Mouse (Mus musculus): ENCODE data around the gene Echs1. TPM values are rescaled to one million over a fixed set of nuclear protein-coding genes. Genes with fewer than 3 reads are reported as not detected.
"Not testable (repeated sequence)": the region's sequence is repeated elsewhere in the genome, so short reads cannot be mapped to it uniquely, and the experiment has no call there.

The Echs1 gene
- polyA plus RNA-seq, 1 experiment from 2014 or later: 166 TPM

DNA sequence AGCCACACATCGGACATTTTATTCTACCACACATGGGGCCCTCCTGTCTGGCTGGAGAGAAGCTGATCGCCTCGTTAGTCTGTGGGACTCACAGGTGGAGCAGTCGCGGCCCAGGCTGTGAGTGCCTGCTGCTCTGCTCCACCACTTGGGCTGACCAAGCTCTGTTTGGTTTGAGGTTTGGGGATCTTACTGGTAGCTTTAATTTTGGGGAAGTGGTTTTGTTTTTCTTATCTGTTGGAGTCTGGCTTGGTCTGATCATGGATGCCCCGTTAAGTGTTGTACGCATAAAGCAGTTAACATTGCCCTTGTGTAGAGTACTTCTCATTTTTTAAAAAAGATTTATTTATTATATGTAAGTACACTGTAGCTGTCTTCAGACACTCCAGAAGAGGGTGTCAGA, 17.8 kb upstream of the Echs1 start:
- H3K4me3 ChIP-seq (replicated peaks); H3K27me3 ChIP-seq; ATAC-seq (replicated peaks; ENCODE audit: low FRiP score); H3K4me1 ChIP-seq; H3K4me2 ChIP-seq; H3K9me3 ChIP-seq (replicated peaks); H3K9ac ChIP-seq; H3K27ac ChIP-seq: not testable (repeated sequence)
- 94% methylated on average over 7 of the region's 7 CpGs for WGBS
- H3K36me3 ChIP-seq: peaks cover 45% of the 10 kb centered on the region

- not testable (repeated sequence) for H3K4me1 ChIP-seq; H3K9me3 ChIP-seq (replicated peaks); H3K9ac ChIP-seq; H3K4me2 ChIP-seq; H3K4me3 ChIP-seq (replicated peaks); H3K27me3 ChIP-seq; ATAC-seq (replicated peaks; ENCODE audit: low FRiP score); H3K27ac ChIP-seq
- 92% methylated on average over 7 of the region's 7 CpGs for WGBS
- peaks cover 45% of the 10 kb centered on the region for H3K36me3 ChIP-seq
Observed at GRCm38 (mm10) chr7:140132184-140132583, 15.9 kb upstream of the Echs1 start.

DNA sequence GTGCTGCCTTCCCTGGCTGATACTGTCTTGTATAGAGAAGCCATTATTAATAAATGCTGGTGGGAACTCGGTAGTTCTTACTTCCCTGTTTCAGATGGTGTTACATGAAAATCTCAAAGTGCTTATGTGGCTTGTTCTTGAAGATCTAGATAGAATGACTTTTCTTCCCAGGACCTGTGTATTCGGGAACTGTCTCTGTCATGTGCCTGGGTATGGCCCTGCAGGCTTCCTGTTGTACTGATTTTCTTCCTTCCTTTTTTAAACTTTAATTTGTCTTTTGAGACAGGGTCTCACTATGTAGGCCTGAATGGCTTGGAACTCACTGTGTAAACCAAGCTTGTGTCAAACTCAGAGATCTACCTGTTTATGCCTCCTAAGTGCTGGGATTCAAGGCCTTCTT, 11.6 kb upstream of the Echs1 start:
- Histone ChIP-seq H3K9ac (no peak overlapping the region), H3K9me3 (replicated peaks) (no peaks in the 10 kb centered on the region), H3K4me3 (replicated peaks) (no peak overlapping the region), H3K27ac (no peak overlapping the region), H3K27me3 (no peaks in the 10 kb centered on the region), H3K36me3 (peaks cover 32% of the 10 kb centered on the region), H3K4me2 (no peak overlapping the region), H3K4me1 (peaks cover 16% of the 10 kb centered on the region)
- WGBS: 87% methylated on average over 2 of the region's 2 CpGs
- no peak for ATAC-seq (replicated peaks; ENCODE audit: low FRiP score)

DNA sequence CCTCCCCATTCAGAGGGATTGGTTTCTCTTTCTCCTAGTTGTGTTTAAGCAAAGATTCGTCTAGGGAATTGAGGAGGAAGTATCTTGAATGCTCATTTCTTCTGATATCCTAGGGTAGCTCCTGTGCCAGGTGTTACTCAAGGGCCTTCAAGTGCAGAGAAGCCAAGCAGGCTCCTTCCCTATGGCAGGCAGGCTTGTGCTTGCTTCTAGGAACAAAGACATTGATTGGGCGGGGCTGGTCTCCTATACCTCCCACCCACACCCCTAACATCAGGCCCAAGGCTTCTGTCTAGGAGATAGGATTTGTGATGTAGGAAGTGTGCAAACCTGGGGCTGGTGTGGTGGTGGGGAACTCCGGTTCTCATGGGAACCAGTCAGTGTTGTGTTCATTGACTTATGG, 10.7 kb upstream of the Echs1 start:
- no peak overlapping the region for H3K27ac ChIP-seq
- no peak overlapping the region for H3K4me3 ChIP-seq (replicated peaks)
- no peaks in the 10 kb centered on the region for H3K27me3 ChIP-seq
- no peak for ATAC-seq (replicated peaks; ENCODE audit: low FRiP score)
- peaks cover 27% of the 10 kb centered on the region for H3K36me3 ChIP-seq
- 79% methylated on average over 3 of the region's 3 CpGs for WGBS
- H3K4me2 ChIP-seq: peak overlapping the region; percentile 7; the same call in 1 of the 2 replicates
- peaks cover 16% of the 10 kb centered on the region for H3K4me1 ChIP-seq
- H3K9ac ChIP-seq: peak overlapping the region; percentile 21; the same call in 1 of the 2 replicates
- no peaks in the 10 kb centered on the region for H3K9me3 ChIP-seq (replicated peaks)

- Histone ChIP-seq H3K4me3 (replicated peaks) (peak overlapping the region; percentile 80), H3K27ac (peak overlapping the region; percentile 72), H3K27me3 (no peaks in the 10 kb centered on the region), H3K4me1 (peaks cover 16% of the 10 kb centered on the region), H3K36me3 (peaks cover 19% of the 10 kb centered on the region), H3K4me2 (peak overlapping the region; percentile 74), H3K9ac (peak overlapping the region; percentile 87), H3K9me3 (replicated peaks) (no peaks in the 10 kb centered on the region)
- WGBS: 6% methylated on average over 5 of the region's 5 CpGs
- no peak; the same call in none of the 2 replicates for ATAC-seq (replicated peaks; ENCODE audit: low FRiP score)
Observed at GRCm38 (mm10) chr7:140126022-140126350, 9.7 kb upstream of the Echs1 start.

DNA sequence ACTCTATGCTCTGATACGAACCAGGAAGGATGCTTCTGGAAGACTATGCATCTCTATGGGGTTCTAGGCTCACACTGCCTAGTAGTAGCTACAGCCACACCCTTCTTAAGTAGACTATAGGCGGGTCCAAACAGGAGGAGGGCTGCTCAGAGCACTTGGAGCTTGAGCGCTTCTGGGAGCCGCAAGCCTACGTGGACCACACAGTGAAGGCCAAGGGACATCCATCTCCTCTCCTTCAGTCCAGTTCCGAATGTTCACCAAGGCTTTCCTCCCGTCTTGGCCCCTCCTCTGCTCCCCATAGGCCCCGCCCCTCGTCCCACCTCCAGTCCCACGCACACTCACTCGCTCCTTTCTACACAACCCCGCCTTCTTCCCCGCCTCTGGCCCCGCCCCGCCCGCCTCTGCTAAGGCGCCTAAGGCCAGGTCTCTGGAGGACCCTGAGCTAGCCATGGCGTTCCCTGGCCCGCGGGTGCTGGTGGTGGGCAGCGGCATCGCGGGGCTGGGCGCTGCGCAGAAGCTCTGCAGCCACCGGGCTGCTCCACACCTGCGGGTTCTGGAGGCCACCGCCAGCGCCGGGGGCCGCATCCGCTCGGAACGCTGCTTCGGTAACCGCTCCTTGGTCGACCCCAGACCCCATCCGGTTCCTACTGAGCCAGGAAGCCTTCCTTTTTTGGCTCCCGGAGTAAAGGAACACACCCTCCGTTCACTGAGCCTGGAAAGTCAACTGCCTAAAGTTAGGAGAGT, 9.2 kb upstream of the Echs1 start:
- Histone ChIP-seq H3K4me1 (peaks cover 16% of the 10 kb centered on the region), H3K4me3 (replicated peaks) (peak overlapping the region; percentile 80), H3K36me3 (peaks cover 14% of the 10 kb centered on the region), H3K27me3 (no peaks in the 10 kb centered on the region), H3K9ac (peak overlapping the region; percentile 87), H3K4me2 (peak overlapping the region; percentile 74), H3K27ac (peak overlapping the region; percentile 72), H3K9me3 (replicated peaks) (no peaks in the 10 kb centered on the region)
- WGBS: 2% methylated on average over 40 of the region's 40 CpGs
- peak; percentile 99 for ATAC-seq (replicated peaks; ENCODE audit: low FRiP score)

GRCm38 (mm10) chr7:140124382-140124781, 8.1 kb upstream of the Echs1 start:
- no peaks in the 10 kb centered on the region for H3K27me3 ChIP-seq
- WGBS: 92% methylated on average over 1 of the region's 1 CpGs
- no peak for ATAC-seq (replicated peaks; ENCODE audit: low FRiP score)
- H3K9me3 ChIP-seq (replicated peaks): no peaks in the 10 kb centered on the region
- no peak overlapping the region for H3K4me3 ChIP-seq (replicated peaks)
- H3K9ac ChIP-seq: no peak overlapping the region
- no peak overlapping the region for H3K4me2 ChIP-seq
- peaks cover 3% of the 10 kb centered on the region for H3K36me3 ChIP-seq
- H3K4me1 ChIP-seq: peaks cover 16% of the 10 kb centered on the region
- H3K27ac ChIP-seq: no peak overlapping the region

DNA sequence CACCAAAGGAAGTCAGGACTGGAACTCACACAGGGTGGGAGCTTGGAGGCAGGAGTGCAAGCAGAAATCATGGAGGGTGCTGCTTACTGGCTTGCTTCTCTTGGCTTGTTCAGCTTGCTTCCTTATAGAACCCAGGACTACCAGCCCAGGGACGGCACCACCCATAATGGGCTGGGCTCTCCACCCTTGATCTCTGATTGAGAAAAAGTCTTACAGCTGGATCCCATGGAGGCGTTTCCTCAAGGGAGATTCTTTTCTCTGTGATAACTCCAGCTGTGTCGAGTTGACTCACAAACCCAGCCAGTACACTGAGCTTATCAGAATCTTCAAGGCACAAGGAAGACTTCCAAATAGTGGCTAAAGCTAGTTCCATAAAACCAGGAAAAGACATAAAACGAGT, 6.5 kb upstream of the Echs1 start:
- H3K27ac ChIP-seq: no peak overlapping the region
- no peak for ATAC-seq (replicated peaks; ENCODE audit: low FRiP score)
- no peaks in the 10 kb centered on the region for H3K27me3 ChIP-seq
- H3K4me3 ChIP-seq (replicated peaks): no peak overlapping the region
- no peak overlapping the region for H3K9ac ChIP-seq
- H3K4me2 ChIP-seq: no peak overlapping the region
- H3K9me3 ChIP-seq (replicated peaks): no peaks in the 10 kb centered on the region
- no peaks in the 10 kb centered on the region for H3K36me3 ChIP-seq
- WGBS: 38% methylated on average over 4 of the region's 4 CpGs
- peaks cover 16% of the 10 kb centered on the region for H3K4me1 ChIP-seq

- peaks cover 9% of the 10 kb centered on the region for H3K4me1 ChIP-seq
- ATAC-seq (replicated peaks; ENCODE audit: low FRiP score): no peak
- 79% methylated on average over 13 of the region's 13 CpGs for WGBS
- no peak overlapping the region for H3K27ac ChIP-seq
- H3K27me3 ChIP-seq: no peaks in the 10 kb centered on the region
- no peak overlapping the region for H3K4me3 ChIP-seq (replicated peaks)
- H3K9ac ChIP-seq: no peak overlapping the region
- no peak overlapping the region for H3K4me2 ChIP-seq
- no peaks in the 10 kb centered on the region for H3K9me3 ChIP-seq (replicated peaks)
- no peaks in the 10 kb centered on the region for H3K36me3 ChIP-seq
Observed at GRCm38 (mm10) chr7:140121338-140121910, 5.1 kb upstream of the Echs1 start.

- no peak overlapping the region for H3K4me3 ChIP-seq (replicated peaks)
- H3K36me3 ChIP-seq: no peaks in the 10 kb centered on the region
- H3K9ac ChIP-seq: no peak overlapping the region
- H3K4me2 ChIP-seq: no peak overlapping the region
- H3K4me1 ChIP-seq: peaks cover 4% of the 10 kb centered on the region; the same call in 1 of the 2 replicates
- H3K27ac ChIP-seq: no peak overlapping the region
- H3K27me3 ChIP-seq: no peaks in the 10 kb centered on the region
- H3K9me3 ChIP-seq (replicated peaks): no peaks in the 10 kb centered on the region
- ATAC-seq (replicated peaks; ENCODE audit: low FRiP score): no peak
- whole genome bisulfite sequencing: 94% methylated on average over 2 of the region's 2 CpGs
Observed at GRCm38 (mm10) chr7:140120484-140120883, 4.2 kb upstream of the Echs1 start.

DNA sequence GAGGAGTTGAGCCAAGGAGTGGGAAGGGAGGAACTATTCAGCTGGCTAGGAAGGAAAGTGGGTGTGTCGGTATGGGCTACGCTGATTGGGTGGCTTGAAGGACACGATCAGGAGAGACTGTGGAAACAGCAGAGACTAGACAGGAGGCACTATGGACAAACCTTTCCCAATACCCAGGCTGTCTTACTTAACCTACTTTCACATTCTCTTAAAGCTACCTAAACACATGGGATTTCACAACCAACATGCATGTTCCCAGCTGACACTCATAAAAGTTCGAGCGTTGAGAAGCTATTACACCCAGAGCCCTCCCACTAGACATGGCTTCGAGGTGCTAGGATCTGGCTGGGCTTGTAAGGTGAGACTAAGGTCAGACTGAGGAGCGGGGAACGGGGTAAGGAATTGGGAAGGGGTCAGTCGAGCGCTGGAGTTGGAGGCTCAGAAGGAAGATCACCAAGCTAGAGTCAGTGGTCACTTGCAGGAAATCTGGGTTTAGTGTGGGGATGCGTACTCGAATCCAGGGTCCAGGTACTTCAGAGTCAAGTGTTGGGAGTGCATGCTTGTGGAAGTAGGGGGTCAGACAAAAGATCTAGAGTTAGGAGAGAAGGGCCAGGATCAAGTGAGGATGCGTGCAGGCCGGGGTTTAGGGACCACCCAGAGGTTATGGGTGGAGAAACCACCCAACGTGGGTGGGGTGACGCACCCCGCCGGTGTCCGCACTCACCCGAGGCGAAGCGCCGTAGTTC, 520 bp downstream of the Echs1 start, which contains the start of gene Paox:
Gene Paox, plus strand, starts transcription at position 217 of the 746 bp plus-strand sequence.
- peak within 1 kb of the TSS; percentile 85 for H3K4me2 ChIP-seq
- no peaks in the 10 kb centered on the region for H3K27me3 ChIP-seq
- ATAC-seq (replicated peaks; ENCODE audit: low FRiP score): peak; percentile 89
- no peaks in the 10 kb centered on the region for H3K9me3 ChIP-seq (replicated peaks)
- 0 out of 2 replicates have a peak, but pooled peaks cover 4% of the 10 kb centered on the region for H3K4me1 ChIP-seq
- WGBS: under 1% methylated on average over 23 of the region's 23 CpGs
- peak within 1 kb of the TSS; percentile 92 for H3K27ac ChIP-seq
- H3K9ac ChIP-seq: peak within 1 kb of the TSS; percentile 77
- peak within 1 kb of the TSS; percentile 73 for H3K4me3 ChIP-seq (replicated peaks)
- H3K36me3 ChIP-seq: peaks cover 25% of the 10 kb centered on the region

- H3K9ac ChIP-seq: no peak overlapping the region
- peaks cover 64% of the 10 kb centered on the region for H3K36me3 ChIP-seq
- H3K4me2 ChIP-seq: no peak overlapping the region
- no peaks in the 10 kb centered on the region for H3K27me3 ChIP-seq
- no peak overlapping the region for H3K4me3 ChIP-seq (replicated peaks)
- no peak overlapping the region for H3K27ac ChIP-seq
- H3K9me3 ChIP-seq (replicated peaks): no peaks in the 10 kb centered on the region
- no peak for ATAC-seq (replicated peaks; ENCODE audit: low FRiP score)
- 0 out of 2 replicates have a peak, but pooled peaks cover 4% of the 10 kb centered on the region for H3K4me1 ChIP-seq
- 72% methylated on average over 3 of the region's 3 CpGs for WGBS
Observed at GRCm38 (mm10) chr7:140111943-140112342, 4.3 kb downstream of the Echs1 start.
